Mouse (Mus musculus): ENCODE data around the gene Bap1. TPM values are rescaled to one million over a fixed set of nuclear protein-coding genes. Genes with fewer than 3 reads are reported as not detected.

The Bap1 gene
- total RNA-seq, 2 experiments from 2014 or later, result 39.5 to 45.5 TPM

GRCm38 (mm10) chr14:31232404-31233069 is 18.7 kb upstream of the Bap1 start:
- intact Hi-C loops (cut with DNase I), result no loop called here

GRCm38 (mm10) chr14:31233070-31233995 is 17.9 kb upstream of the Bap1 start:
- intact Hi-C loops (cut with DNase I), result no loop called here
- peak; percentile 47 for DNase-seq (ENCODE audit: low spot score)

More at GRCm38 (mm10) chr14:31232404-31233069, 18.7 kb upstream of the Bap1 start:
- no peak for DNase-seq (ENCODE audit: low spot score)

- intact Hi-C loops (cut with DNase I), result loop anchor here (1.0 kb wide), 1 partner anchor 19 kb away; no protein-coding TSS in a partner anchor
These were observed 17.2 kb upstream of the Bap1 start for GRCm38 (mm10) chr14:31233996-31234591.

GRCm38 (mm10) chr14:31237101-31237882 is 14.0 kb upstream of the Bap1 start:
- DNase-seq (ENCODE audit: low spot score), result peak; percentile 71
- intact Hi-C loops (cut with DNase I), result no loop called here

More at GRCm38 (mm10) chr14:31233996-31234591, 17.2 kb upstream of the Bap1 start:
- peak; percentile 37 for DNase-seq (ENCODE audit: low spot score)

GRCm38 (mm10) chr14:31240528-31240927 is 10.7 kb upstream of the Bap1 start:
- intact Hi-C loops (cut with DNase I), result no loop called here
- DNase-seq (ENCODE audit: low spot score), result no peak

GRCm38 (mm10) chr14:31244777-31245176 is 6.5 kb upstream of the Bap1 start:
- intact Hi-C loops (cut with DNase I), result loop anchor here (5.0 kb wide), 1 partner anchor 112 kb away; the partner anchor contains the start of gene Nt5dc2
- no peak for DNase-seq (ENCODE audit: low spot score)

- no peak for DNase-seq (ENCODE audit: low spot score)
- intact Hi-C loops (cut with DNase I), result loop anchor here (5.0 kb wide), 1 partner anchor 114 kb away; the partner anchor contains the start of gene Nt5dc2
These were observed 5.3 kb upstream of the Bap1 start for GRCm38 (mm10) chr14:31245946-31246345.

- DNase-seq (ENCODE audit: low spot score), result no peak
These were observed 2.9 kb upstream of the Bap1 start for GRCm38 (mm10) chr14:31248396-31248795.

GRCm38 (mm10) chr14:31250222-31251083 is 797 bp upstream of the Bap1 start:
- DNase-seq (ENCODE audit: low spot score), result no peak
- intact Hi-C loops (cut with DNase I), result loop anchor here (5.0 kb wide), 1 partner anchor 87 kb away; the partner anchor contains the start of gene Capn7

More at GRCm38 (mm10) chr14:31248396-31248795, 2.9 kb upstream of the Bap1 start:
- intact Hi-C loops (cut with DNase I), result loop anchor here (5.0 kb wide), 1 partner anchor 116 kb away; the partner anchor contains the start of gene Nt5dc2

GRCm38 (mm10) chr14:31251626-31252025 is 376 bp downstream of the Bap1 start:
- intact Hi-C loops (cut with DNase I), result loop anchor here (5.0 kb wide), 1 partner anchor 86 kb away; the partner anchor contains the start of gene Capn7
- DNase-seq (ENCODE audit: low spot score), result no peak

- intact Hi-C loops (cut with DNase I), result loop anchor here (5.0 kb wide), 1 partner anchor 85 kb away; the partner anchor contains the start of gene Capn7
- DNase-seq (ENCODE audit: low spot score), result no peak
These were observed 841 bp downstream of the Bap1 start for GRCm38 (mm10) chr14:31252091-31252490.

- no peak for DNase-seq (ENCODE audit: low spot score)
- intact Hi-C loops (cut with DNase I), result no loop called here
These were observed 7.3 kb downstream of the Bap1 start for GRCm38 (mm10) chr14:31258476-31259050.

GRCm38 (mm10) chr14:31260374-31260773 is 9.1 kb downstream of the Bap1 start:
- DNase-seq (ENCODE audit: low spot score), result no peak

GRCm38 (mm10) chr14:31260932-31261331 is 9.7 kb downstream of the Bap1 start:
- intact Hi-C loops (cut with DNase I), result no loop called here
- DNase-seq (ENCODE audit: low spot score), result no peak

More at GRCm38 (mm10) chr14:31260374-31260773, 9.1 kb downstream of the Bap1 start:
- intact Hi-C loops (cut with DNase I), result no loop called here

- DNase-seq (ENCODE audit: low spot score), result no peak
These were observed 16.4 kb downstream of the Bap1 start for GRCm38 (mm10) chr14:31267649-31268048.

GRCm38 (mm10) chr14:31268301-31269001 is 17.2 kb downstream of the Bap1 start:
- intact Hi-C loops (cut with DNase I), result no loop called here
- DNase-seq (ENCODE audit: low spot score), result no peak

More at GRCm38 (mm10) chr14:31267649-31268048, 16.4 kb downstream of the Bap1 start:
- intact Hi-C loops (cut with DNase I), result no loop called here

GRCm38 (mm10) chr14:31269456-31270100 is 18.3 kb downstream of the Bap1 start:
- intact Hi-C loops (cut with DNase I), result loop anchor here (5.0 to 10.0 kb wide), 2 partner anchors 98 to 335 kb away; no protein-coding TSS in a partner anchor
- no peak for DNase-seq (ENCODE audit: low spot score)
